ENCODE assay signal across 25 mouse cellular contexts in genomic region chr7:73909432-73910205, GRCm38 (mm10).
DNase-seq lines count a peak whose midpoint lies in the region; ATAC-seq and TF ChIP-seq lines count a peak whose summit lies in the region.
"Had no signal": no experiment of that assay in that cellular context is flagged by ENCODE, and none has a peak within 500 bp of the region (broad histone marks: within the 10 kb centered on the region; RNA-seq: fewer than 3 reads in every experiment).

No protein-coding gene starts in this region.

- H3K4me3 ChIP-seq in hindbrain, embryonic 14.5 days (replicated peaks; ENCODE audit: low read length): no peak overlapping the region
- H3K4me3 ChIP-seq in hindbrain, embryonic 10.5 days: no peak overlapping the region
- no peak overlapping the region for H3K4me3 ChIP-seq in hindbrain, postnatal 0 days (ENCODE audit: low read length)
- H3K4me3 ChIP-seq in hindbrain, embryonic 11.5 days (ENCODE audit: low read depth, low read length): no peak overlapping the region
- H3K4me3 ChIP-seq in neural tube, embryonic 14.5 days (ENCODE audit: low read depth, low read length): no peak overlapping the region
- H3K4me3 ChIP-seq: embryonic facial prominence, embryonic 12.5 days; embryonic facial prominence, embryonic 15.5 days; forebrain, embryonic 12.5 days; heart, embryonic 12.5 days; heart, embryonic 15.5 days had no signal

- no peaks in the 10 kb centered on the region; the same call in 1 of the 2 replicates for H3K4me1 ChIP-seq in hindbrain, embryonic 14.5 days (replicated peaks; ENCODE audit: control insufficient read depth, insufficient read depth, low read length)
- H3K4me1 ChIP-seq in hindbrain, embryonic 10.5 days (replicated peaks): peaks cover 16% of the 10 kb centered on the region
- H3K4me1 ChIP-seq in hindbrain, postnatal 0 days (ENCODE audit: insufficient read depth, low read length): no peaks in the 10 kb centered on the region
- no peaks in the 10 kb centered on the region for H3K4me1 ChIP-seq in hindbrain, embryonic 11.5 days (replicated peaks; ENCODE audit: control insufficient read depth, insufficient read depth, low read length)
- H3K4me1 ChIP-seq in neural tube, embryonic 14.5 days (ENCODE audit: control insufficient read depth, insufficient read depth, low read length): no peaks in the 10 kb centered on the region
- H3K4me1 ChIP-seq: heart, embryonic 15.5 days had no signal

- WGBS in hindbrain, embryonic 14.5 days: 73% methylated on average over 5 of the region's 5 CpGs
- 76% methylated on average over 5 of the region's 5 CpGs for WGBS in hindbrain, embryonic 10.5 days
- 63% methylated on average over 5 of the region's 5 CpGs for WGBS in hindbrain, postnatal 0 days
- 83% methylated on average over 5 of the region's 5 CpGs for WGBS in hindbrain, embryonic 11.5 days
- 55% methylated on average over 5 of the region's 5 CpGs for WGBS in neural tube, embryonic 14.5 days

- intact Hi-C loops in left cerebral cortex, postnatal 36 days (cut with DNase I): no loop called here

- DNase-seq in hindbrain, embryonic 14.5 days (ENCODE audit: low spot score): no peak
- DNase-seq in hindbrain, embryonic 10.5 days (ENCODE audit: low spot score): no peak
- DNase-seq in hindbrain, postnatal 0 days (ENCODE audit: low spot score): no peak
- DNase-seq in hindbrain, embryonic 11.5 days (ENCODE audit: low spot score): no peak
- no peak for DNase-seq in left cerebral cortex, postnatal 36 days (ENCODE audit: low spot score in 2 of 2)
- DNase-seq: adrenal gland, adult 8-10 months; adrenal gland, postnatal 25 days; cerebellum, adult 11-12 months; cerebellum, adult 9-11 months; cerebellum, postnatal 25 days; gastrocnemius, postnatal 10 days; gastrocnemius, postnatal 36 days; heart, postnatal 10 days; heart, postnatal 36 days; kidney, adult 2 months had no signal

- no peaks in the 10 kb centered on the region for H3K27me3 ChIP-seq in hindbrain, embryonic 14.5 days (ENCODE audit: control insufficient read depth, insufficient read depth, low read length)
- H3K27me3 ChIP-seq in hindbrain, embryonic 10.5 days (ENCODE audit: insufficient read depth, poor library complexity, severe bottlenecking): no peaks in the 10 kb centered on the region
- H3K27me3 ChIP-seq in hindbrain, postnatal 0 days (ENCODE audit: insufficient read depth, low read length): no peaks in the 10 kb centered on the region
- H3K27me3 ChIP-seq in hindbrain, embryonic 11.5 days (ENCODE audit: control insufficient read depth, insufficient read depth, low read length): no peaks in the 10 kb centered on the region
- no peaks in the 10 kb centered on the region for H3K27me3 ChIP-seq in neural tube, embryonic 14.5 days (ENCODE audit: control insufficient read depth, insufficient read depth, low read length)
- H3K27me3 ChIP-seq: embryonic facial prominence, embryonic 12.5 days; embryonic facial prominence, embryonic 15.5 days; heart, embryonic 12.5 days; heart, embryonic 15.5 days had no signal

- H3K9me3 ChIP-seq in hindbrain, embryonic 14.5 days (ENCODE audit: control insufficient read depth, low read length): no peaks in the 10 kb centered on the region
- no peaks in the 10 kb centered on the region for H3K9me3 ChIP-seq in hindbrain, embryonic 10.5 days
- no peaks in the 10 kb centered on the region for H3K9me3 ChIP-seq in hindbrain, postnatal 0 days (ENCODE audit: low read length)
- H3K9me3 ChIP-seq in hindbrain, embryonic 11.5 days (ENCODE audit: control insufficient read depth, low read length): no peaks in the 10 kb centered on the region
- no peaks in the 10 kb centered on the region for H3K9me3 ChIP-seq in neural tube, embryonic 14.5 days (ENCODE audit: control insufficient read depth, low read length)
- H3K9me3 ChIP-seq: embryonic facial prominence, embryonic 12.5 days; embryonic facial prominence, embryonic 15.5 days; forebrain, embryonic 12.5 days; heart, embryonic 12.5 days; heart, embryonic 15.5 days had no signal

- H3K4me2 ChIP-seq in hindbrain, embryonic 14.5 days (replicated peaks): no peak overlapping the region
- H3K4me2 ChIP-seq in hindbrain, postnatal 0 days (ENCODE audit: low read depth, low read length): no peak overlapping the region
- H3K4me2 ChIP-seq in hindbrain, embryonic 11.5 days (replicated peaks; ENCODE audit: low read depth, low read length): no peak overlapping the region
- no peak overlapping the region for H3K4me2 ChIP-seq in neural tube, embryonic 14.5 days (ENCODE audit: low read depth, low read length)
- H3K4me2 ChIP-seq: embryonic facial prominence, embryonic 15.5 days; forebrain, embryonic 12.5 days; heart, embryonic 12.5 days; heart, embryonic 15.5 days had no signal

- peak; percentile 40; the same call in 1 of the 2 replicates for ATAC-seq in hindbrain, embryonic 14.5 days (ENCODE audit: low FRiP score)
- peak; percentile 70 for ATAC-seq in hindbrain, postnatal 0 days
- no peak for ATAC-seq in hindbrain, embryonic 11.5 days (ENCODE audit: low FRiP score)
- peak; percentile 82 for ATAC-seq in neural tube, embryonic 14.5 days (ENCODE audit: low read depth)
- ATAC-seq: activated CD4-positive, CD25-positive, alpha-beta regulatory T cell, adult 4 months; CD4-positive, CD25-positive, alpha-beta regulatory T cell, adult 4 months; forebrain, embryonic 16.5 days; intestine, postnatal 0 days had no signal

- no peak overlapping the region for H3K27ac ChIP-seq in hindbrain, embryonic 14.5 days
- H3K27ac ChIP-seq in hindbrain, embryonic 10.5 days: no peak overlapping the region
- H3K27ac ChIP-seq in hindbrain, postnatal 0 days: no peak overlapping the region
- H3K27ac ChIP-seq in hindbrain, embryonic 11.5 days (ENCODE audit: low read depth, low read length): no peak overlapping the region
- peak overlapping the region; percentile 18; the same call in 1 of the 2 replicates for H3K27ac ChIP-seq in neural tube, embryonic 14.5 days (ENCODE audit: low read depth, low read length)
- H3K27ac ChIP-seq: embryonic facial prominence, embryonic 12.5 days; embryonic facial prominence, embryonic 15.5 days; forebrain, embryonic 12.5 days; heart, embryonic 15.5 days had no signal

- no peak for TF ChIP-seq CTCF in hindbrain, postnatal 0 days (IDR thresholded peaks at IDR 0.05; ENCODE audit: low read depth)

- H3K9ac ChIP-seq in hindbrain, embryonic 14.5 days: no peak overlapping the region
- no peak overlapping the region for H3K9ac ChIP-seq in hindbrain, postnatal 0 days (replicated peaks; ENCODE audit: low read length)
- no peak overlapping the region for H3K9ac ChIP-seq in hindbrain, embryonic 11.5 days (ENCODE audit: low read depth, low read length)
- no peak overlapping the region for H3K9ac ChIP-seq in neural tube, embryonic 14.5 days (replicated peaks; ENCODE audit: low read depth, low read length)
- H3K9ac ChIP-seq: embryonic facial prominence, embryonic 12.5 days; embryonic facial prominence, embryonic 15.5 days; forebrain, embryonic 12.5 days; heart, embryonic 12.5 days; heart, embryonic 15.5 days had no signal

- no peaks in the 10 kb centered on the region for H3K36me3 ChIP-seq in hindbrain, embryonic 14.5 days (replicated peaks; ENCODE audit: control insufficient read depth, insufficient read depth)
- H3K36me3 ChIP-seq in hindbrain, embryonic 10.5 days: no peaks in the 10 kb centered on the region
- H3K36me3 ChIP-seq in hindbrain, postnatal 0 days (ENCODE audit: insufficient read depth, low read length): no peaks in the 10 kb centered on the region
- H3K36me3 ChIP-seq in hindbrain, embryonic 11.5 days (ENCODE audit: control insufficient read depth, insufficient read depth, low read length): no peaks in the 10 kb centered on the region
- no peaks in the 10 kb centered on the region for H3K36me3 ChIP-seq in neural tube, embryonic 14.5 days (ENCODE audit: control insufficient read depth, insufficient read depth, low read length)
- H3K36me3 ChIP-seq: embryonic facial prominence, embryonic 12.5 days; embryonic facial prominence, embryonic 15.5 days; forebrain, embryonic 12.5 days; heart, embryonic 12.5 days; heart, embryonic 15.5 days had no signal
